Mouse (Mus musculus) midbrain, embryonic 11.5 days (tissue): Measurements from ENCODE around the gene Pou3f1. TPM values are rescaled to one million over a fixed set of nuclear protein-coding genes. Genes with fewer than 3 reads are reported as not detected.
"Not testable (repeated sequence)": the region's sequence is repeated elsewhere in the genome, so short reads cannot be mapped to it uniquely, and the experiment has no call there.

Experiments
- ATAC-seq: fragments of 200-750 bp; cut with Nextera tagmentation; 2 replicates; pipeline ENCODE4 v1.8.0; 2017; ENCODE audit warnings: moderate TSS enrichment, moderate library complexity; ENCODE audit not compliant: low FRiP score
- DNase-seq: peaks from one replicate; pipeline ENCODE4 v3.0.0; 2015; ENCODE audit warnings: low spot score; ENCODE audit errors: missing footprints
- H3K27ac ChIP-seq: fragments of 300-500 bp; sonication (generic); 2 replicates; pipeline ENCODE4 v1.5.1; 2014; ENCODE audit warnings: low read depth, low read length
- H3K27me3 ChIP-seq: fragments of 300-500 bp; sonication (generic); 2 replicates; pipeline ENCODE4 v1.6.1; 2014; ENCODE audit warnings: mild to moderate bottlenecking, low read length, moderate library complexity, mixed read lengths; ENCODE audit not compliant: control insufficient read depth, insufficient read depth
- H3K36me3 ChIP-seq: fragments of 300-500 bp; sonication (generic); 2 replicates; pipeline ENCODE4 v1.6.1; 2014; ENCODE audit warnings: mild to moderate bottlenecking, low read length, moderate library complexity, mixed read lengths; ENCODE audit not compliant: control insufficient read depth, insufficient read depth
- H3K4me1 ChIP-seq: fragments of 300-500 bp; sonication (generic); 2 replicates; pipeline ENCODE4 v1.6.1; 2014; ENCODE audit warnings: low read length; ENCODE audit not compliant: control insufficient read depth, insufficient read depth
- H3K4me2 ChIP-seq: fragments of 300-500 bp; sonication (generic); 2 replicates; pipeline ENCODE4 v1.6.1; 2014; ENCODE audit warnings: mild to moderate bottlenecking, moderate library complexity
- H3K4me3 ChIP-seq: fragments of 300-500 bp; sonication (generic); 2 replicates; pipeline ENCODE4 v1.5.1; 2014; ENCODE audit warnings: low read depth, low read length
- H3K9ac ChIP-seq: fragments of 300-500 bp; sonication (generic); 2 replicates; pipeline ENCODE4 v1.6.1; 2014; ENCODE audit warnings: low read length
- H3K9me3 ChIP-seq: fragments of 300-500 bp; sonication (generic); 2 replicates; pipeline ENCODE4 v1.6.1; 2016; ENCODE audit warnings: low read length; ENCODE audit not compliant: control insufficient read depth
- WGBS: fragments of 180-500 bp; shearing (Covaris S2); extraction: QIAGEN DNeasy Blood & Tissue Kit; methylation state at CpG from one replicate; pipeline ENCODE4 v1.1.7; 2014; 5-methylcytosine and 5-hydroxymethylcytosine counted together
- polyA plus RNA-seq: library from polyadenylated mRNA; unstranded; fragments of >200 nt; fragmentation: Nextera tagmentation; extraction: Ambion mirVana; gene quantifications from 2 replicates; pipeline ENCODE4 v1.2.1, GENCODE M21; 2014

Pou3f1 gene
- polyA plus RNA-seq, 1 experiment from 2014 or later, result 20.5 TPM

- H3K9ac ChIP-seq, result peak overlapping the region; percentile 76
- H3K36me3 ChIP-seq, result no peaks in the 10 kb centered on the region
- WGBS, result 4% methylated on average over 22 of the region's 22 CpGs
- peak overlapping the region; percentile 63 for H3K4me3 ChIP-seq
- H3K9me3 ChIP-seq, result no peaks in the 10 kb centered on the region
- peaks cover under 1% of the 10 kb centered on the region; the same call in 1 of the 2 replicates for H3K27me3 ChIP-seq
- H3K27ac ChIP-seq, result no peak overlapping the region
- H3K4me2 ChIP-seq, result peak overlapping the region; percentile 95
- DNase-seq (peak; percentile 94), ATAC-seq (peak; percentile 3; the same call in 1 of the 2 replicates)
- H3K4me1 ChIP-seq, result peaks cover 46% of the 10 kb centered on the region
Measured at GRCm38 (mm10) chr4:124701052-124701845, 44.6 kb downstream of the Pou3f1 start.

DNA sequence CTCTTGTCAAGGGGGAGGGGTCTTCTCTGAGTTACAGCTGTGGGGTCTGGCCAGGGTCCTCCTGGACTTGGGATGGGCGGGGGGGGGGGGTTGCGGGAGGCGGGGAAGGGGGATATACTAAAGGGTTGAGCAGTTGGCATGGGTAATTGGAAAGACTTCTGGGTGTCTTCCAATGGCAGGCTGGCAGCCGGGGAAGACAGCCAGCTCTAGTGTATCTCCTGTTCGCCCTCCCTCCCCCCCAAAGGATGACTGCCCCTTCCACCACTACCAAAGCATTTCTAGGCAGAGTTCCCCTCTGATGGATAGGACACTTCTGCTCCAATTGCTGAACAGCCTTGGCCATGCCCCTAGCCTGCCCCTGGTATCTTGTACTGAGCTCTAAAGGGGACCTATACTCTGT, 45.3 kb downstream of the Pou3f1 start:
- DNase-seq (no peak), ATAC-seq (no peak)
- H3K9ac ChIP-seq, result no peak overlapping the region
- WGBS, result 62% methylated on average over 2 of the region's 5 CpGs
- no peaks in the 10 kb centered on the region for H3K36me3 ChIP-seq
- peaks cover 45% of the 10 kb centered on the region for H3K4me1 ChIP-seq
- H3K9me3 ChIP-seq, result no peaks in the 10 kb centered on the region
- no peak overlapping the region for H3K27ac ChIP-seq
- H3K4me2 ChIP-seq, result peak overlapping the region; percentile 95
- peak overlapping the region; percentile 63; the same call in 1 of the 2 replicates for H3K4me3 ChIP-seq
- no peaks in the 10 kb centered on the region; the same call in none of the 2 replicates for H3K27me3 ChIP-seq

DNA sequence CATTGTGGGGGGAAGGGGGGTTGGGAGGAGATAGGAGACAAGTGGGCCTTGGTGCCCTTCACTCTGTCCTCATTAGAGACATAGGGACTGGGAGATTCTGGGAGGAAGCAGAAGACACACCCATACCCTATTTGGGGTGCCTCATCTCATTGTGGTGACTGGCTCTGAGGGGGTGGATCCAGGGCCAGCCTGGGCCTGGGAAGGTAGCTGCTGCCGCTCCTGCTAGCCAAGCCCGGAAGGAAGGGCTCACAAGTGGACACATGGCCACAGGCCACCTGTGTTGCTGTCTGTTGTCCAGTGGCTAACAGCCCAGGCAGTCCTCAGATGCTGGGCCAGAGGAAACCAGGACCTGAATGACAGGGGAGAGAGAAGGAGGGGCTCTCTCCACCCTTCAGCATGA, 46.8 kb downstream of the Pou3f1 start:
- no peaks in the 10 kb centered on the region; the same call in none of the 2 replicates for H3K27me3 ChIP-seq
- H3K4me1 ChIP-seq, result peaks cover 46% of the 10 kb centered on the region
- H3K36me3 ChIP-seq, result no peaks in the 10 kb centered on the region
- 0 out of 2 replicates have a peak overlapping the region, but pooled peaks have one; percentile 6 for H3K4me2 ChIP-seq
- DNase-seq, result no peak
- H3K4me3 ChIP-seq, result no peak overlapping the region
- WGBS, result 51% methylated on average over 2 of the region's 2 CpGs
- H3K9me3 ChIP-seq, result no peaks in the 10 kb centered on the region
- peak overlapping the region; percentile 25; the same call in 1 of the 2 replicates for H3K27ac ChIP-seq
- no peak for ATAC-seq
- 0 out of 2 replicates have a peak overlapping the region, but pooled peaks have one; percentile 16 for H3K9ac ChIP-seq

GRCm38 (mm10) chr4:124703881-124704796, 47.5 kb downstream of the Pou3f1 start:
- peak overlapping the region; percentile 42 for H3K9ac ChIP-seq
- H3K36me3 ChIP-seq, result no peaks in the 10 kb centered on the region
- no peak for ATAC-seq
- no peaks in the 10 kb centered on the region; the same call in none of the 2 replicates for H3K27me3 ChIP-seq
- peak; percentile 93 for DNase-seq
- H3K4me2 ChIP-seq, result peak overlapping the region; percentile 29
- H3K9me3 ChIP-seq, result no peaks in the 10 kb centered on the region
- peaks cover 53% of the 10 kb centered on the region for H3K4me1 ChIP-seq
- 10% methylated on average over 6 of the region's 6 CpGs for WGBS
- no peak overlapping the region for H3K4me3 ChIP-seq
- peak overlapping the region; percentile 65 for H3K27ac ChIP-seq

DNA sequence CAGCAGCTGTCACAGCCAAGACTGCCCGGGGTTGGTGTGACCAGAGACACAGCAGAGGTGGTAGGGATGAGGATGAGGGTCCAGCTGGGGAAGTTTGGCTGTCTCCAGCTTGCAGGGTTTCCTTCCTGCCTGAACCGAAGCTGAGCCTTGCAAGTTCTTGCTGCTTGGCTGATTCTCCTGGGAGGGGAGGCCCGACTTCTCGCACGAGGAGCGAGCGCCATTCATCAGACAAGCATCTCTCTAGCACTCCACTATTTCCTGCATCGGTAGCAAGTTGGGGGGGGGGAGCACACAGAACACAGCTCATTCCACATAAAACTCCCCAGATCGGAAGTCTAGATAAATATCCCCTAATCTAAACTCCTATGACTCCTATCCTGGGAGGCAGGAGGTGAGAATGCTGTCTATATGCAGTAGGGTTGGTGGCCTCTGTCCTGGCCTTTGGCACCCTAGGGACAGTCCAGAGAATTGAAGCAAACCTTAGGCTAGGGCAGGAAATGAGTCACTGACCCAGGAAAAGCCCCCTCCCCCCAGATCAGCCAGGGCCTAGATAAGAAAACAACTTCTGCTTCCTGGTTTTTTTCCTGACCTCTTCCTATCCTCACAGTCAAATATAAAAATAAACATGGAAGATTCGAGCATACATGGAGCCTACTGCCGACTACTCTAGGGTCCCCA, 48.3 kb downstream of the Pou3f1 start:
- Histone ChIP-seq H3K27me3 (peaks cover 2% of the 10 kb centered on the region), H3K4me3 (no peak overlapping the region), H3K4me2 (peak overlapping the region; percentile 29)

DNA sequence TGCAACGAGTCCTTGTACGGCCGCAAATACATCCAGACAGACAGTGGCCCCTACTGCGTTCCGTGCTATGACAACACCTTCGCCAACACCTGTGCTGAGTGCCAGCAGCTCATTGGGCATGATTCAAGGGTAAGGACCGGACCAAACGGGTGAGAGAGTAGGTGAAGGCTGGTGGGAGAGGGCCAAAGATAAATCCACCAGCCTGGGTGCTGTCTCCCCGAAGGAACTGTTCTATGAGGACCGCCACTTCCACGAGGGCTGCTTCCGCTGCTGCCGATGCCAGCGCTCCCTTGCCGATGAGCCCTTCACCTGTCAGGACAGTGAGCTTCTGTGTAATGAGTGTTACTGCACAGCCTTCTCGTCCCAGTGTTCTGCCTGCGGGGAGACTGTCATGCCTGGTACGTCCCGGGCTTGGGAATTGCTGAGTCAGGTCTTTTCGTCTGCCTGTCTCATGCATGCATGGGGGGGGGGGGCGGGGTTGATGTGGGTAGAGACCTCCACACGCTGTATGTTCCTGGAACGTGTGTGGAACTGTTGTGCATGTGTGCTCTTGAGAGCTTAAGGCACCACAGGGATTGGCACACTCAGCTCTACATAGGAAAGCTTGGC, 49.2 kb downstream of the Pou3f1 start:
- Histone ChIP-seq H3K9me3 (no peaks in the 10 kb centered on the region), H3K4me1 (peaks cover 55% of the 10 kb centered on the region), H3K36me3 (no peaks in the 10 kb centered on the region), H3K4me2 (no peak overlapping the region), H3K9ac (no peak overlapping the region), H3K4me3 (no peak overlapping the region), H3K27me3 (peaks cover 2% of the 10 kb centered on the region; the same call in 1 of the 2 replicates), H3K27ac (no peak overlapping the region)
- ATAC-seq (no peak), DNase-seq (no peak)
- 89% methylated on average over 23 of the region's 23 CpGs for WGBS

More for the DNA sequence above, 48.3 kb downstream of the Pou3f1 start:
- ATAC-seq, result no peak
- Histone ChIP-seq H3K36me3 (no peaks in the 10 kb centered on the region), H3K9me3 (no peaks in the 10 kb centered on the region), H3K27ac (peak overlapping the region; percentile 65), H3K9ac (peak overlapping the region; percentile 42), H3K4me1 (peaks cover 55% of the 10 kb centered on the region)
- DNase-seq, result peak; percentile 87
- 20% methylated on average over 11 of the region's 11 CpGs for WGBS

GRCm38 (mm10) chr4:124707381-124708199, 51.0 kb downstream of the Pou3f1 start:
- peaks cover 41% of the 10 kb centered on the region for H3K4me1 ChIP-seq
- ATAC-seq, H3K4me3 ChIP-seq, DNase-seq, H3K9ac ChIP-seq, H3K4me2 ChIP-seq, H3K27me3 ChIP-seq, H3K36me3 ChIP-seq, H3K27ac ChIP-seq, H3K9me3 ChIP-seq: not testable (repeated sequence)
- WGBS, result 87% methylated on average over 25 of the region's 25 CpGs

- not testable (repeated sequence) for H3K4me2 ChIP-seq, H3K9me3 ChIP-seq, H3K27me3 ChIP-seq, ATAC-seq, H3K9ac ChIP-seq, H3K4me3 ChIP-seq, H3K27ac ChIP-seq, DNase-seq, H3K36me3 ChIP-seq
- WGBS, result 7% methylated on average over 1 of the region's 1 CpGs
- peaks cover 41% of the 10 kb centered on the region for H3K4me1 ChIP-seq
Measured at GRCm38 (mm10) chr4:124708200-124708517, 51.6 kb downstream of the Pou3f1 start.
